Mouse (Mus musculus) hindlimb bud, embryonic 11.5 days (tissue): ENCODE measurements around the gene Ceacam10.
"Not testable (repeated sequence)": the region's sequence is repeated elsewhere in the genome, so short reads cannot be mapped to it uniquely, and the experiment has no call there.

Experiments
- DNase-seq: peaks from one replicate; pipeline ENCODE4 v3.0.0-alpha.2; 2012; ENCODE audit warnings: low read depth, low spot score; ENCODE audit errors: extremely low spot score

The Ceacam10 gene

DNA sequence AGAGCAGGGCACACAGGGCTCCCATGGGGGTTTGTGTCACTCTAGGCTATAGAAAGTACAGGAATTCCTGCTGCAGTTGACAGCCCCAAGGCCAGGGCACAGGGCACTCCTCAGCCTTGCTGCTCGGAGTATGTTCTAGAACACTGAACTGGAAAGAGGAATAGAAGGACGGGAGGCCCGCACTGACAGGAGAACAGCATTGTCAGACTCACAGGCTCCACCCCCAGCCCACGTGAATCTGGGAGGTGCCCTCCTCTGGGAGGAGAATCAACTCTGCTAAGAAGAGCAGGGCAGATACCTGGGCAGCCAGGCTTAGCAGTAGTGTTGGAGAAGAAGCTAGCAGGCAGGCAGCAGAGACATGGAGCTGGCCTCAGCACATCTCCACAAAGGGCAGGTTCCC lies at the start of gene Ceacam10:
Ceacam10 (plus strand) TSS at position 289 of the 400 bp plus-strand sequence.
- not testable (repeated sequence) for DNase-seq

DNA sequence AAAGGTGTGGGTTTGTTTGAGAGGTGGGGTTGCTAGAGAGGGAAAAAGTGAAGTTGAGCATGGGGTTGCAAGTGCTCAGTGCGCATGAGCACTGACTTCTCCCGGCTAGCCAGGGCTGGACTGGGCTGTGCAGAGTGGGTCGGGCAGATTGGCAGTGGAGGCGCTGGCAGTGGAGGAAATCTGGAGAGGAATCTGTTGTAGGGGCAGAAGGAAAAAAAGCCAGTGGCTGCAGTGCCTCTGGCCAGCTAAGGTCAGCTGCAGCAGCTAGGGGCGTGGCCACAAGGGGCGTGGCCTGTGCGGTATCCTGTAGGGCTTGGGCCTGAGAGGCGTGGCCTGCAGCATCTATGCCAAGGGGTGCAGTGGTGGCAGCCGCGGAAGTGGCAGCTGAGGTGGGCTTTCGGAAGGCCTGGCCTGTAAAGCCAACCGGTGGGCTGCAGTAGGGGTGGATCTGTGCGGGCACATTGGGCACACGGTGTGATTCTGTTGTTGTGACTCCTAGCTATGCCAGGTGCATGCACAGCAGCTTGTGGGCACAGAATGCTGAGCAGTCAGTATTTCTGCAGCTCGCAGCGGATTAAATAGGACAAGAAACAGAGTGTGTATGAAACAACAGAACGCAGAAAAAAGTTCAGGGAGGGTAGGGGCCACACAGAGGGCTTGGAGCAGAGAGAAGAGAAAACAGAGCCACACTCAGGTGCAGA lies 40.9 kb upstream of the Ceacam10 start:
- no peak for DNase-seq

DNA sequence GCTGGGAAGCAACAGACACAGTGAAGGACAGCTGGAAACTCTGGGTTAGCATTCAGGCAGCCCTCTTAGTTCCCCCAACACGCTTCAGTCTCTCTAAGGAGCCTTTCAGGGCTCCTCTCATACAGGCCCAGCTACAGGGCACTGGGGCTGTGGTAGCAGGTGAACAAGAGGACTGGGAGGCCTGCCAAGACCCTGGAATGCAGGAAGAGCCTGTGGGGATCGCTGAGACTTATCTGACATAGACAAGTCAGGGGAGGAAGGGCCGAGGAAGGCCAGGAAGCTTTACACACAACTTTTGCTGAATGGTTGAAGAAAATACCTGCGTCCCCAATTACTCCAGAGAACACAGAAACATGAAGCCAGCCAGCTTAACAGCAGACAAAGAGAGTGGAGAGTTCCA lies 26.3 kb upstream of the Ceacam10 start:
- DNase-seq, result no peak

DNA sequence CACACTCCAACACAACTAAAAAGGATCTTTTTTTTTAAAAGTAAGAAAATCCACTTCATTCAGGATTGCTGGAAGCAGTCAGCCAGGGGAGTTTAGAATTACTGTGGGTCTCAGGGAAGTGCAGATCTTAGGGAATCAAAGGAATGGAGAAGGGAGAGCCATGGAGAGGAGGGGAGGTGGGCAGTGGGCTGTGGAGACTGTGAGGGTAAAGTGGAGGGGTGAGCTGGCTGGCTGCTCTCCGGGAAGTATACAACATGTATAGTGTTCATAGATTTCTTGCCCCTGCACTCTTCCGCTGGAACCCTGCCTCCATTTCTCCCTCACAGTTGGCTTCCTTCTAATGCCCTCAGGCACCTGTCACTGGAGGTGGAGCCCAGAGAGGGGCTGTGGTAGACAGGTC lies 25.4 kb upstream of the Ceacam10 start:
- DNase-seq, result no peak

DNA sequence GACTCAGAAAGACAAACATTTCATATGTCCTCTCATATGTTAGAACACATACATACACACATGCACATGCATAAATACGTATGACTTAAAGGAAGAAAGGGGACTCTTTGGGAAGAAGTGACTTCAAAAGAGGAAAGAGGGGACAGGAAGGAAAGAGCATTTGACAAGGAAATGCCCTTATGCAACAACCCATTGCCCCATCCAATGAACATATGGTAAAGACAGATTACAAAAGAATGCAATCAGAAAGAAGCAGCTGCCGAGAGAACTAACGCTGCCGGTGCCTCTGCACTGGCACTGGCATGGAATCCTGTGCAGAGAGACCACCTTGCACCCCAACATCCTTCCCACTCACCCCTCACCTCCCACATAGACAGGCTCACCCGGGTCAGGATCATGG lies 23.5 kb upstream of the Ceacam10 start:
- no peak for DNase-seq

DNA sequence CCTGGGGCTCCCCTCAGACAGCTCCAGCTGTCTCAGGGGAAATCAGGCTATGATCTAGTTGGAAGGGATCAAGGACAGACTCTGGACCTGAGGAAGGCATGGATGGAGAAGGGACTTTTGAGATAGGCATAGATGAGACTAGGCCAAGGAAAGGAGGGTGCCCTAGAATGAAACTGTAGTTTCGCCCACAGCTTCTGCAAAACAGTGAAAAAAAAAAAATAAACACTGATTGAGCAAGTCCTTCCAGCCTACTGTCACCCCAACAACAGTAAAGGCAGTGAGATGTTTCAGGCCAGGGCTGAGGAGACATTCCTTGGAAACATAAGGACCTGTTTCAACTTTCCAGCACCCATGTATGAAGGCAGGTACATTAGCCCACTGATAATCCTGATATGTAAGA lies 18.5 kb upstream of the Ceacam10 start:
- DNase-seq, result no peak

DNA sequence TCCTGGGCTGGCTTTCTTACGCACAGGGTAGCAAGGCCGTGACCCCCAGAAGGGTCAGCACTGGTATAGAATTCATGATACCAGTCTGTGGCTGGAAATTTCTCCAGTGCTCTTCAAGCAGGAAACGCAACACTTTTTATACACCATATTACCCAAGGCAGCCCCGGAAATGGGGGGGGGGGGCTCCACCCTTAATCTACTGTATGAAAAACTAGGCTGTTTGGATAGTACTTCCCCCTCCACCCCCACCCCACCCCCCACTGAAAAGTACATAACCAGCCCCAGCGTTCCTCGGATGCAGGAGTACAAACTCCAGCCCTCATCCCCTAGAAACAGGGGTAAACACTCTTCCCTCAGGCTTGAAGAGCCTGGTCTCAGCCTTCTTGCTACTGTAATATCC lies 16.8 kb upstream of the Ceacam10 start, which contains the start of gene Cd177:
Cd177 (minus strand) TSS at position 101 of the 400 bp plus-strand sequence.
- DNase-seq, result no peak

DNA sequence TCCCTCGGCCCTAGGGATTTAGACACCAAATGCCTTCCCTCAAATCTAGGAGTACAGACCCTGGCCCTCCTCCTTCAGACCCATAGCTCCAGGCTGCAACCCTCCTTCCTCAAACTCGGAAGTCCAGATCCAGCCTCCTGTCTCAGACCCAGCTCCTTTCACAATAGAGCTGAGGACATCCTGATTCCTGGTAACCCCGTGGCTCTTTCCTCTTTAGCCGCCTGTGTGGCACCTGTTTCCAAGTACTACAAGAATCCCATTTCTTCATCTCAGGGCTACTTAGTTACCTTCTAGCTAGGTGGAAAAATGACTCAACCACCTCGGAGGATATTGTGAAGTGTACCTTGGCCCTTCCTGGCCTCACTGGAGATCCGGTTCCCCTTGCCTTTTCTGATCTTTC lies 15.8 kb upstream of the Ceacam10 start:
- no peak for DNase-seq

DNA sequence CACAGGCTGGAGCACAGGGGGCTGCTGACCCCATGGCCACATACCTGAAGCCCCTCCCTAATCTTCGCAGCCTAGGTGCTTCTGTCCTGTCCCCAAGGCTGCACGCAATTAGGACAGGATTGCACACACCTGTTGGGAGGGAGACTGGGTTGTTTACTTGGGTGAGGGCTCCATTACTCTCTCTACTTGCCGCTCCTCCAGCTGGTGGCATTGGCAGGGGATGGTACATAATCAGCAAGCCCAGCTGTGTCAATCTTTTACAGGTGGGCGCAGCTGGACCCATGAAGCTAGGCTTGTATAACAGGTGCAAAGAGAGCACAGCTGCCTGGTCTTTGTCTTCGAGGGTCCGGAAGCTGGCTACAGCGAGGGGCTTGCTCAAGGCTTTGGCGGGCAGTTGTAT lies 14.4 kb upstream of the Ceacam10 start:
- DNase-seq, result no peak

DNA sequence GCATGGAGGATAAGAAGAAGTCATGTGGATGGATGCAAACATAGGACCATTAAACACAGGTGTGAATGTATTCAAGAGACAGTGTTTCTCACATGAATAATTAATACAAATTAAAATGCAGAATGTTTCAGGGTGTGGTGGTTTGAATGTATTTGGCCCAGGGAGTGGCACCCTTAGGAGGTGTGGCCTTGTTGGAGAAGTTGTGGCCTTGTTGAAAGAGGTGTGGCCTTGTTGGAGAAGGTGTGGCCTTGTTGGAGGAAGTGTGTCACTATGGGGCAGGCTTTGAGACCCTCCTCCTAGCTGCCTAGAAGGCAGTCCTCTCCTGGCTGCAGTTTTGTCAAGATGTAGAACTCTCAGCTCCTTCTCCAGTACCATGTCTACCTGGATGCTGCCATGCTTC lies 5.6 kb upstream of the Ceacam10 start:
- DNase-seq, result no peak

DNA sequence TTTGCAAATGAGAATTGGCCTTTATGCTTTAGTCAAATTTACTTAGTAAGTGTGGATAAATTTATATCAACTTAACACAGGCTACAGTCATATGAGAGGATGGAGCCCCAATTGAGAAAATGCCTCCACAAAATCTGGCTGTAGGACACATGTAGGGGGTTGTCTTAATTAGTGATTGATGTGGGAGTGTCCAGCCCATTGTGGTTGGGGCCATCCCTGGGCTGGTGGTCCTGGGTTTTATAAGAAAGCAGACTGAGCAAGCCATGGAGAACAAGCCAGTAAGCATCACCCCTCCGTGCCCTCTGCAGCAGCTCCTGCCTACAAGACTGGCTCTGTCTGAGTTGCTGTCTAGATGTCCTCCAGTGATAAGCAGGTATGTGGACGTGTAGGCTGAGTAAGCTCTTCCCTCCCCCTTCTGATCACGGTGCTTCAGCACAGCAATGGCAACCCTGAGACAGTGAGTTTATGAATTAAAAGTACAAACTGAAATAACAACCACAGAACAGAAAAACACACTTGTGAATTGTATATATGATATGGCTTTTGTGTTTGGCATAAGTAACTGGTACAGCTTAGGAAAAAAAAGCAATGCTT lies 3.0 kb upstream of the Ceacam10 start:
- DNase-seq, result no peak

DNA sequence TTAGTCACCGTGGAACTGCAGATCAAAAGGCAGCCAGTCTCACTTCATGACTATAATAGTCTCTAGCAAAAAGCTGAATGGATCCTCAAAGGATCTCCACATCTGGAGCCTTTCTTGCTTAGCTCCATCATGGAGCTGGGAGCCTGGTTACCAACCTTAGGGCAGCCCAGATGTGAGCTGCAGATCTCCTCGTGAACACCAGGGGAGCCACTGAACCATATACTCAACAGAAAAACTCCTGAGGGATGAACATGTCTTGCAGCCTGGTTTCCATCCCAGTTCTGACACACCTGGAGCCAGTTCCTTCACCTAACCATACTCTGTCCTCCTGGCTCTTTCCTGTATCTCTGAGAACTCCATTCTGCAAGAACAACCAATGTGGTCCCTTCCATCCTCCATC lies 861 bp upstream of the Ceacam10 start:
- DNase-seq, result no peak

DNA sequence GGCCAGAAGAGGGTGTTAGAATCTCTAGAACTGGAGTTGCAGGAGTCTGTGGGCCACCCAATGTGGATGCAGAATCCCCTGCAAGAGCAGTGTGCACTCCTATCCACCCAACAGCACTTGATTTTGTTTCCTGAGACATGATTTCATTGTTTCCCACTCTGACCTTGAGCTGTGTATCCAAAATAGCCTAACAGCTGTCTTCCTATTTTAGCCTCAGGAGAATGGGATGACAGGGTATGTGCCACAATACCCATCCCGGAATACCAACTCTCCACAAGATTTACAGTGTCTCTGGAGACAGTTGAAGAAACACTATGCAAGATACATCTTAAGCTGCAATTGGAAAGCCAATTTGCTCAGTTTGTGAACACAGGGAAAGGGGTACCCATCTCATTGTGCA lies 20.9 kb downstream of the Ceacam10 start:
- no peak for DNase-seq

DNA sequence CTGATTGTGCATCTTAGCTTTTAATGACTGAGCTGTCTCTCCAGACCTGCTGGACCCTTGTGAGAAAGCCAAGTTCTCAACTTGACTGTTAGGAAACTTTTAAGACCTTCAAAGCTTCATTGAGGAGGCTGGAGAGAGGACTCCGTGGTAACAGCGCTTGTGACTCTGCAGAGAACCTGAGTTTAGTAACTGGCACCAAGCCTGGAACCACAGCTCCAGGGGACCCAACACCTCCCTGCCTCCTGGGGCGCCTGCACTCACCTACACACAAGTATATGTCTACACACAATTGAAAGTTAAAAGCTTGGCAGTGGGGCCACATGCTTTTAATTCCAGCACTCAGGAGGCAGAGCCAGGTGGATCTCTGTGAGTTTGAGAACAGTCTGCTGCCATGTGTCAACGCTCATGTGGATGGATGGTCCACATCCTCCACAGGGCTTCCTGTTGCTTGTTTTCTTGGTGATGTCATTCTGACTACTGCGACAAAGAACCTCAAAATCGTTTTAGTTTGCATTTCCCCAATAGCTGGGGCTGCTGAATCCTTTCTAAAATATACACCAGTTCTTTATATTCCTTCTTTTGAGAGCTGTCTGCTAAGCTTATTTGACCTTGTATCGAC lies 25.3 kb downstream of the Ceacam10 start:
- DNase-seq, result no peak

DNA sequence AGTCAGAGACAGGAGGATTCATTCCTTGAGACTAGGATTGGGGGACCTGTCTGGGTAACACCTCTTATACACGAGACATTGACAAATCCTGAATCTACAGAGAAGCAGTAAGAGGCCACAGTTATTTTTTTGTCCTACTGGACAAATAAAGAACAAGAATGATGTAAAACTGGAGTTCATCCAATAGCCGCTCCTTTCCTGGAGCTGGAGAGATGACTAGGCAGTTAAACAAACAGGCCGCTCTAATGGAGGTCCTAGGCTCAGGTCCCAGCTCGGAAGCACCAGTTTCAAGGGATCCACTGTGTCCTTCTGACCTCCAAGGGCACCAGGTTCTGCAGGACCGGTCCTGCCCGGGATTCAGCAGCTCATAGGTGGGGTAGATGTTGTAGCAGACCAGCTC lies 27.8 kb downstream of the Ceacam10 start:
- no peak for DNase-seq

DNA sequence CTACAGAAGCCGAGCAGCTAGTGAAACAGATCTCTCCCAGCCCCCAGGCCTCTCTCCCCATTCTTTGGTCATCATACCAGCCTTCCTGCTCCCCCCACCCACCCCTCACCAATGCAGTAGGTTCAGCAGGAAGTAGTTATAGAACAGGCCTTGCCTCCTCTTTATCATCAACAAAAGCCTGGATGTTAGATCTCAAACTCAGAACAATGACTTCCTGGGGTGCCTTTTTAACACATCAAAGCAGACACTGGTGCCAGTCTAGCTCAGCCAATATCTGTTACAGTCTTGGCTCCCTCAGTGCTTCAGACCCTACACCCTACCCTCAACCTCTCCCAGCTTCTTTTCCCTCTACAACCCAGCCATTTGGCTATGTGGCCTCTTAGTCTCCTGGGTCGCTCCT lies 32.0 kb downstream of the Ceacam10 start:
- no peak for DNase-seq

DNA sequence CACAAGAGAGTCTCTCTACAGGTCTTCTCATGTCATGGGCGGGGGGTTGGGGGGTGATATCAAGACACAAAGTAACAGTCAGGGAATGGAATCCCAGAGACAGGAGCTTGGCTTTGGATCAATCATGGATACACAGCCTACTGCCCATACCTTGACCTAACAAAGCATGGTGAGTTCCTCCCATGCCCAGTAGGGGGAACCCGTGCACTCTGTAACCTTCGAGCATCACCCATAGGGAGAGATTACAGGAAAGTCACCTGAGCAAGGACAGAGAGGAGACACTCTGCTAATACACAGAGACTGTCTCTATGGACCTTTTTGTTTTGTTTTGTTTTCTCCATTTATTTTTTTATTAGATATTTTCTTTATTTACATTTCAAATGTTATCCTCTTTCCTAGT lies 40.5 kb downstream of the Ceacam10 start:
- DNase-seq, result peak; percentile 60

DNA sequence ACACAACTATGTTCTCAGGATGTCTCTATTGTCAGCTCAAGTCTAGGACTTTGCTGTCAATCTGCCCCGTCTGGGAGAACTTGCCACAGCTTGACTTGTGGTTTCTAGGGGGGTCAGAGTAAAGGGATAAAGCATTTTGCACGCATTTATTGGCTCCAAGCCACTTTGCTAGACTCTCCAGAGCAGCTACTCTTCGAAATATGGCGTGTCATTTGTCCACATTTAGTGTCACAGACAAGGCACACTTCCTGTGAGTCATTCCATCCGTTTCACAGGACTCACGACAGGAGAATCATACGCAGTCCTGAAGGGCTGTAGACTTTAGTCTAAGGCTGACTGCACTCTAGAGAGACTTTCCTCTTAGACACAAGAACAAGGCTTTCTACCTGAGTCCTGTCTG lies 47.4 kb downstream of the Ceacam10 start:
- no peak for DNase-seq

DNA sequence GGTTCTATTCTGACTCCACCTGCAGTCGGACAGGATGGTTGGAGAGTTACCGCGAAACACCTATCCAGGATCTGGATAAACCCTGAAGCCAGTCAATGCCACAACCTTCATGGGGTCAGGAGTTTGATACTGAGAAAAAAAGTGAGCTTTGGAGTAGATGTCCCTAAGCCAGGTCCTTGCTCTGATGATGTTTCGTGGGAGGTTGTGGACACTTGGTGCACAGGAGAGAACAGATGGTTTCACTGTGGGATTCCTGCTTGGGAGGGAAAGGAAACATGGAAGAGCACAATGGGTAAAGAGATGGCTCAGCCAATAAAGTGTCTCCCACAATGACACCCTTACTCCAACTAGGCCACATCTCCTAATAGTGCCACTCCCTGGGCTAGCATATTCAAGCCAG lies 50.2 kb downstream of the Ceacam10 start:
- DNase-seq, result no peak
